Mouse (Mus musculus) liver, postnatal 0 days (tissue): ENCODE measurements at regions not wholly inside any gene's neighbourhood (a gene's known extent, or its start where the extent isn't known, plus 50 kb on each side); places are given as distances from the start of the nearest gene placed in this dataset.

Experiments
- CTCF ChIP-seq: sonication (generic); IDR thresholded peaks from 2 replicates; pipeline ENCODE4 v1.5.1; 2016; ENCODE audit warnings: antibody characterized with exemption, low read depth
- EP300 ChIP-seq: IDR thresholded peaks from 2 replicates; pipeline ENCODE4 v1.6.1; 2016; ENCODE audit warnings: antibody characterized with exemption, low read depth, mild to moderate bottlenecking

- no peak for TF ChIP-seq EP300
- no peak for TF ChIP-seq CTCF
Measured at GRCm38 (mm10) chr12:51081809-51082208, 266.1 kb upstream of the G2e3 start.
